Mouse (Mus musculus) bone marrow, adult 2 months (tissue): ENCODE results near the gene Tasp1.

Source experiments
- CTCF ChIP-seq: fragments of 200-500 bp; IDR thresholded peaks from 2 replicates; pipeline ENCODE4 v1.5.1; 2011; ENCODE audit warnings: low read length, control low read depth; ENCODE audit not compliant: control insufficient read depth, insufficient read depth
- POLR2A ChIP-seq: fragments of 200-500 bp; IDR thresholded peaks from 2 replicates; pipeline ENCODE4 v1.6.1; 2011; ENCODE audit warnings: low read depth, mild to moderate bottlenecking, control low read depth, low read length, borderline replicate concordance; ENCODE audit not compliant: control insufficient read depth

DNA sequence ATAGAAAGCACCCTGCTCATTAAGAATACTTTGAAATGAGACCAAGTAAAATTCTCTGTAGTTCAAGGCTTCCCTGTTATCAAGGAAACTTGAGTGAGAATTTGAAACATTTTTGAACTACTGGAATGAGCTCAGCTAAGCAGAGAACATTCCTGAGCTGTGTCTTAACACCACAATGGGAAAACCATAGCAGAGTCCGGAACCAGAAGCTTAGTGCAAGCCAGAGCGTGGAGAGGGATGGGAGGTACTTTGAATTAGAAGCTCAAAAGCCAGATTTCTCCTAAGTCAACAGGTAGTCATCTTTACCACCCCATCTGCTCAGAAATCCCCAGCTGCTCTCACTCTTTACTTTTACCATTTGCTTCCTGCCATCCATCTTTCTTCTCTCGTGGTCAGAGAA is 38.3 kb upstream of the Tasp1 start:
- TF ChIP-seq CTCF (no peak), POLR2A (no peak)
